Mouse (Mus musculus) NIH3T3 (cell line): ENCODE measurements around the gene Gm3685.
"Not testable (repeated sequence)": the region's sequence is repeated elsewhere in the genome, so short reads cannot be mapped to it uniquely, and the experiment has no call there.

ENCODE experiments used
- DNase-seq: peaks from one replicate; pipeline ENCODE4 v3.0.0-alpha.2; 2012; ENCODE audit warnings: low read depth

Gene Gm3685

GRCm38 (mm10) chr14:7044870-7045269 is at the start of gene Gm3685:
Gene Gm3685 (minus strand): TSS chr14:7044970.
- DNase-seq: not testable (repeated sequence)

- not testable (repeated sequence) for DNase-seq
Measured at GRCm38 (mm10) chr14:7026781-7027749, 17.7 kb downstream of the Gm3685 start, which contains the start of gene Gm10406. Gene Gm10406 (minus strand): TSS chr14:7027449.

DNA sequence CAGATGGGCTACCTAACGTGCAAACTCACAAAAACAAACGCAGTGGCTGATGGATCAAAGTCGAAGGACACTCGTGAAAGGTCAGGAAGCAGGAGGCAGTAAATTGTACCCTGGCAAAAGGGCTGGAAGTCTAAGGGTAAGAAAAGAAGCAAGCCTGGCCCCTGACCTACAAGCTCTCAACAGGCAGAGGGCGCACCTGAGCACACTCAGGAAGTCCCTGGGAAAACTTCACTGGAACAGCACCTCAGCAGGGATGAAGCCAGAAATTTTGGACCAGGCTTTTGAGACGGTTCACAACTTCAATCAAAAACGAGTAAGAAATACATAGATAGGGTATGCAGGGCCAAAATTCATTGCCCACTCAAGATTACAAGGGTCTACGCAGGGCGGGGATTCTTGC is 18.5 kb downstream of the Gm3685 start:
- DNase-seq: not testable (repeated sequence)
